Mouse (Mus musculus): Measurements from ENCODE around the gene Dnah6. TPM values are rescaled to one million over a fixed set of nuclear protein-coding genes. Genes with fewer than 3 reads are reported as not detected.

The Dnah6 gene
- total and polyA plus RNA-seq, 3 experiments = under 0.01 to 0.06 (median 0.04) TPM

DNA sequence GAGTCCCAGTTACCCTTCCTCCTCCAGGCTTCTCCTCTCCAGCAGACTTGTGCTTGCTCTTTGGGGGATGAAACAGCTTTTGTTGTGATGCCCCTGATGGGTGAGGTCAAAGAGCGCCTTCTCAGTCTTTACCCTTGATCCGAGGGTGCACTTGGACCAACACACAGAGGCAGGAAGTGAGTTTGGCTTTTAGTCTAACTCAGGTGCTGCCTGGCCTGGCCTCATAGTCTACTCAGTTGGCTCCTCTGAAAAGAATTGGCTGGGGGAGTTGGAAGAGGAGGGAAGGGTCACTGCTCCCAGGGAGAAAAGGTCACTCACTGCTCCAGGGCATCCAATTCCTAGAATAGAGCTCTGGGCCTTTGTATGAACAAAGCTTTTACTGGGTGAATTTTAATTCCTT lies 43.4 kb upstream of the Dnah6 start:
- dilution Hi-C loops (cut with MboI; ENCODE audit: extremely low pct_ligation_motif_present, extremely low pct_unique_long_range_greater_than_20kb, low sequenced_read_pairs) = no loop called here
- TF ChIP-seq RAD21 (IDR thresholded peaks at IDR 0.05; ENCODE audit: low read depth, low read length) (no peak), CHD1 (IDR thresholded peaks at IDR 0.05; ENCODE audit: low read depth, low read length) (no peak), ELF1 (IDR thresholded peaks at IDR 0.05; ENCODE audit: low read depth, low read length) (no peak), KAT2A (IDR thresholded peaks at IDR 0.05; ENCODE audit: insufficient replicate concordance, low read length) (no peak), CHD2 (IDR thresholded peaks at IDR 0.05; ENCODE audit: low read length) (no peak), PAX5 (IDR thresholded peaks at IDR 0.05; ENCODE audit: low read length) (no peak), SMC3 (IDR thresholded peaks at IDR 0.05; ENCODE audit: low read depth, low read length) (no peak), POLR2A (IDR thresholded peaks at IDR 0.05; ENCODE audit: low read depth, low read length) (no peak), SIN3A (IDR thresholded peaks at IDR 0.05; ENCODE audit: low read length) (no peak), MAX (IDR thresholded peaks at IDR 0.05; ENCODE audit: low read length) (no peak), MEF2A (IDR thresholded peaks at IDR 0.05; ENCODE audit: borderline replicate concordance, low read depth, low read length) (no peak), TCF12 (IDR thresholded peaks at IDR 0.05; ENCODE audit: low read depth, low read length) (no peak), ZNF384 (IDR thresholded peaks at IDR 0.05; ENCODE audit: low read depth, low read length) (no peak), BHLHE40 (IDR thresholded peaks at IDR 0.05; ENCODE audit: low read depth, low read length) (no peak), NRF1 (IDR thresholded peaks at IDR 0.05; ENCODE audit: low read depth, low read length) (no peak), MAZ (IDR thresholded peaks at IDR 0.05; ENCODE audit: low read depth, low read length) (no peak)
- Histone ChIP-seq H3K9me3 (replicated peaks; ENCODE audit: low read length) (no peaks in the 10 kb centered on the region), H3K36me3 (replicated peaks in 1 of 2; ENCODE audit: control insufficient read depth in 1 of 2, insufficient read depth in 1 of 2, low read length in 1 of 2) (peaks cover 62 to 92% of the 10 kb centered on the region in 2 experiments), H3K9ac (ENCODE audit: insufficient read depth, low read depth) (no peak overlapping the region), H3K4me2 (ENCODE audit: insufficient read depth, low read depth, poor library complexity, severe bottlenecking) (no peak overlapping the region), H3K4me1 (ENCODE audit: control insufficient read depth in 1 of 2, insufficient read depth in 2 of 2) (no peaks in the 10 kb centered on the region), H3K27ac (ENCODE audit: insufficient read depth, low read depth) (no peak overlapping the region), H3K79me2 (replicated peaks; ENCODE audit: control insufficient read depth, extremely low read depth, insufficient read depth, poor library complexity, severe bottlenecking) (no peaks in the 10 kb centered on the region), H3K4me3 (replicated peaks in 1 of 3; ENCODE audit: low read depth in 2 of 3, low read length in 2 of 3, poor library complexity in 1 of 3) (no peak overlapping the region), H3K27me3 (replicated peaks) (no peaks in the 10 kb centered on the region)
- in situ Hi-C loops (cut with MboI; ENCODE audit: low pct_ligation_motif_present, low pct_unique_long_range_greater_than_20kb, low sequenced_read_pairs) = no loop called here
- DNase-seq (ENCODE audit: extremely low read depth) = no peak

DNA sequence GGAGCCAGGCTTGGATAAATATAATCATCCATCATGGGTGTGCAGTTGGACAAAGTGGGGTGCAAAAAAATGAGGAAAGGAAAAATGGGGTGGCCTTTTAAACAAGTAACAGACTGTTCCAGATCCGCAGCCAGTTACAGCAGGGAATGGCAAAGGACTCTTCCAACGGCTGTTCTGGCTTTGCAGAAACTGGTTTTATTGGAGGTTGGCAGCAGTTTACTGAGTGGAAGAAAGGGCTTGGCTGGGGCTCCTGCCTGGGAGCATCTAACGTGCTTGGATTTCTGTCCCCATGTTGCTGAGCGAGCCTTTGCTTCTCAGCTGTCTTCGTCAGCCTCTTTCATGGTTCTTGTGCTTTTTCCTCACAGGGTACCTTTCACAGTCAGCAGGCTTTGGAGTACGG lies 38.7 kb upstream of the Dnah6 start:
- Histone ChIP-seq H3K79me2 (replicated peaks; ENCODE audit: control insufficient read depth, extremely low read depth, insufficient read depth, poor library complexity, severe bottlenecking) (peaks cover 12% of the 10 kb centered on the region), H3K4me1 (ENCODE audit: control insufficient read depth in 1 of 2, insufficient read depth in 2 of 2) (peaks cover 0 to 19% of the 10 kb centered on the region in 2 experiments; a peak in 2 of 4 replicates), H3K9me3 (replicated peaks; ENCODE audit: low read length) (no peaks in the 10 kb centered on the region), H3K27ac (ENCODE audit: insufficient read depth, low read depth) (no peak overlapping the region), H3K4me2 (ENCODE audit: insufficient read depth, low read depth, poor library complexity, severe bottlenecking) (no peak overlapping the region), H3K27me3 (replicated peaks) (no peaks in the 10 kb centered on the region), H3K4me3 (replicated peaks in 1 of 3; ENCODE audit: low read depth in 2 of 3, low read length in 2 of 3, poor library complexity in 1 of 3) (no peak overlapping the region), H3K9ac (ENCODE audit: insufficient read depth, low read depth) (no peak overlapping the region), H3K36me3 (replicated peaks in 1 of 2; ENCODE audit: control insufficient read depth in 1 of 2, insufficient read depth in 1 of 2, low read length in 1 of 2) (peaks cover 55 to 88% of the 10 kb centered on the region in 2 experiments)
- in situ Hi-C loops (cut with MboI; ENCODE audit: low pct_ligation_motif_present, low pct_unique_long_range_greater_than_20kb, low sequenced_read_pairs) = no loop called here
- DNase-seq (ENCODE audit: extremely low read depth) = no peak
- TF ChIP-seq MAX (IDR thresholded peaks at IDR 0.05; ENCODE audit: low read length) = no peak
- no peak for TF ChIP-seq ZC3H11A (IDR thresholded peaks at IDR 0.05; ENCODE audit: low read depth, low read length)
- no peak for TF ChIP-seq JUN (IDR thresholded peaks at IDR 0.05; ENCODE audit: insufficient read depth, low read depth, low read length)
- TF ChIP-seq GABPA (IDR thresholded peaks at IDR 0.05; ENCODE audit: insufficient replicate concordance, low read depth, low read length) = no peak
- TF ChIP-seq CTCF (conservative IDR thresholded peaks at IDR 0.05 in 1 of 2, IDR thresholded peaks at IDR 0.05 in 1 of 2; ENCODE audit: low read depth in 2 of 2, low read length in 2 of 2) = no peak
- no peak for TF ChIP-seq HCFC1 (IDR thresholded peaks at IDR 0.05; ENCODE audit: low read depth, low read length)
- TF ChIP-seq MEF2A (IDR thresholded peaks at IDR 0.05; ENCODE audit: borderline replicate concordance, low read depth, low read length) = no peak
- TF ChIP-seq PAX5 (IDR thresholded peaks at IDR 0.05; ENCODE audit: low read length) = no peak
- TF ChIP-seq ZMIZ1 (IDR thresholded peaks at IDR 0.05; ENCODE audit: low read depth, low read length) = no peak
- TF ChIP-seq ELF1 (IDR thresholded peaks at IDR 0.05; ENCODE audit: low read depth, low read length) = no peak
- no peak for TF ChIP-seq CHD1 (IDR thresholded peaks at IDR 0.05; ENCODE audit: low read depth, low read length)
- no peak for TF ChIP-seq MAFK (IDR thresholded peaks at IDR 0.05; ENCODE audit: insufficient replicate concordance, low read length)
- no peak for TF ChIP-seq TCF12 (IDR thresholded peaks at IDR 0.05; ENCODE audit: low read depth, low read length)
- TF ChIP-seq SMC3 (IDR thresholded peaks at IDR 0.05; ENCODE audit: low read depth, low read length) = no peak
- no peak for TF ChIP-seq USF1 (IDR thresholded peaks at IDR 0.05; ENCODE audit: low read depth, low read length)
- no peak for TF ChIP-seq CHD2 (IDR thresholded peaks at IDR 0.05; ENCODE audit: low read length)
- no peak for TF ChIP-seq ETS1 (conservative IDR thresholded peaks at IDR 0.05; ENCODE audit: low read depth, low read length)
- no peak for TF ChIP-seq IRF4 (IDR thresholded peaks at IDR 0.05; ENCODE audit: low read depth, low read length)
- no peak for TF ChIP-seq RCOR1 (conservative IDR thresholded peaks at IDR 0.05; ENCODE audit: low read depth, low read length)
- TF ChIP-seq POLR2AphosphoS2 (IDR thresholded peaks at IDR 0.05; ENCODE audit: low read depth, low read length) = no peak
- dilution Hi-C loops (cut with MboI; ENCODE audit: extremely low pct_ligation_motif_present, extremely low pct_unique_long_range_greater_than_20kb, low sequenced_read_pairs) = no loop called here
